Mouse (Mus musculus) hindbrain, postnatal 0 days (tissue): ENCODE results near the gene Rps6ka1. TPM values are rescaled to one million over a fixed set of nuclear protein-coding genes. Genes with fewer than 3 reads are reported as not detected.

Source experiments
- ATAC-seq: fragments of 200-750 bp; cut with Nextera tagmentation; 2 replicates; pipeline ENCODE4 v1.8.0; 2017; ENCODE audit warnings: mild to moderate bottlenecking, moderate TSS enrichment, moderate library complexity
- DNase-seq: peaks from one replicate; pipeline ENCODE4 v3.0.0-alpha.2; 2015; ENCODE audit warnings: low spot score
- H3K27ac ChIP-seq: fragments of 300-500 bp; sonication (generic); 2 replicates; pipeline ENCODE4 v1.5.1; 2014; ENCODE audit warnings: mild to moderate bottlenecking
- H3K27me3 ChIP-seq: fragments of 300-500 bp; sonication (generic); 2 replicates; pipeline ENCODE4 v1.6.1; 2014; ENCODE audit warnings: low read length, mixed read lengths; ENCODE audit not compliant: insufficient read depth
- H3K36me3 ChIP-seq: fragments of 300-500 bp; sonication (generic); 2 replicates; pipeline ENCODE4 v1.6.1; 2014; ENCODE audit warnings: low read length, mixed read lengths; ENCODE audit not compliant: insufficient read depth
- H3K4me1 ChIP-seq: fragments of 300-500 bp; sonication (generic); 2 replicates; pipeline ENCODE4 v1.6.1; 2014; ENCODE audit warnings: antibody characterized with exemption, low read length, mixed read lengths; ENCODE audit not compliant: insufficient read depth
- H3K4me2 ChIP-seq: fragments of 300-500 bp; sonication (generic); 2 replicates; pipeline ENCODE4 v1.6.1; 2014; ENCODE audit warnings: low read depth, mild to moderate bottlenecking, low read length, moderate library complexity, mixed read lengths
- H3K4me3 ChIP-seq: fragments of 300-500 bp; sonication (generic); 2 replicates; pipeline ENCODE4 v1.5.1; 2014; ENCODE audit warnings: low read length
- H3K9ac ChIP-seq: fragments of 300-500 bp; sonication (generic); replicated peaks from 2 replicates; pipeline ENCODE4 v1.6.1; 2014; ENCODE audit warnings: mild to moderate bottlenecking, low read length, moderate library complexity, mixed read lengths
- H3K9me3 ChIP-seq: fragments of 300-500 bp; sonication (generic); 2 replicates; pipeline ENCODE4 v1.6.1; 2016; ENCODE audit warnings: low read length, mixed read lengths
- CTCF ChIP-seq: IDR thresholded peaks from 2 replicates; pipeline ENCODE4 v1.5.1; 2016; ENCODE audit warnings: antibody characterized with exemption, control low read depth, low read depth
- WGBS: fragments of 180-500 bp; shearing (Covaris S2); extraction: QIAGEN DNeasy Blood & Tissue Kit; methylation state at CpG from one replicate; pipeline ENCODE4 v1.1.7; 2014; 5-methylcytosine and 5-hydroxymethylcytosine counted together
- polyA plus RNA-seq: library from polyadenylated mRNA; unstranded; fragments of >200 nt; fragmentation: Nextera tagmentation; extraction: Ambion mirVana; gene quantifications from 2 replicates; pipeline ENCODE4 v1.2.1, GENCODE M21; 2015
- total RNA-seq: library from RNA; depleted of rRNA; stranded (reverse); fragments of >200 nt; gene quantifications from 2 replicates; pipeline ENCODE4 v1.2.3, GENCODE M21; 2014; rRNA removed

Gene Rps6ka1
- total and polyA plus RNA-seq, 2 experiments from 2014 or later, result 22.6 to 31.1 TPM

DNA sequence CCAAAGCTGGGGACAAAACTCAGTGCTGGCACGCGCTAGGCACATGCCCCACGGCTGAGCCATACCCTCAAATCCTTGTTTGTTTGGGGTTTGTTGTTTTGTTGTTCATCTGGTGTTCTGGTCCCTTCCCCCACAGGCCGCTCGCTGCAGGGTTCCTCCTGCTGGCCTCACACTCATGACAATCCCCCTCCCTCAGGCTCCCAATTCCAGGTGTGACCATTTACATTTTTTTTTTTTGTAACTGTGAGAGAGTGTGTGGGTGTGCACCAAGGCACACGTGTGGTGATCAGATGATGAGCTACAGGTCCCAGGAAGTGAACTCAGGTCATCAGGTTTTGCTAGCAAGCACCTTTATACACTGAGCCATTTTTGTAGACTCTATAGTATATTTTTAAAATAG, 87.0 kb downstream of the Rps6ka1 start:
- H3K36me3 ChIP-seq, result no peaks in the 10 kb centered on the region
- H3K4me1 ChIP-seq, result no peaks in the 10 kb centered on the region
- no peak overlapping the region for H3K9ac ChIP-seq
- H3K27ac ChIP-seq, result no peak overlapping the region
- TF ChIP-seq CTCF, result no peak
- H3K4me2 ChIP-seq, result no peak overlapping the region
- 27% methylated on average over 6 of the region's 6 CpGs for WGBS
- H3K4me3 ChIP-seq, result no peak overlapping the region
- no peaks in the 10 kb centered on the region for H3K9me3 ChIP-seq
- no peak for DNase-seq
- ATAC-seq, result no peak
- H3K27me3 ChIP-seq, result no peaks in the 10 kb centered on the region

Other genes with a start within 250 kb of the Rps6ka1 start
- 17.4 and 22.6 TPM in 2 replicates for gene Zdhhc18, start 237.6 kb downstream of the Rps6ka1 start, total RNA-seq
- gene Zdhhc18, start 237.6 kb downstream of the Rps6ka1 start, polyA plus RNA-seq, result 8.2 and 10.2 TPM in 2 replicates
- gene Pigv, start 215.2 kb downstream of the Rps6ka1 start, total RNA-seq, result 11.3 and 13.4 TPM in 2 replicates
- 13.0 and 14.0 TPM in 2 replicates for gene Pigv, start 215.2 kb downstream of the Rps6ka1 start, polyA plus RNA-seq
- 54.1 and 59.1 TPM in 2 replicates for gene Arid1a, start 131.0 kb downstream of the Rps6ka1 start, total RNA-seq
- gene Arid1a, start 131.0 kb downstream of the Rps6ka1 start, polyA plus RNA-seq, result 17.6 and 17.7 TPM in 2 replicates
- gene Hmgn2, start 80.9 kb upstream of the Rps6ka1 start, total RNA-seq, result 195 and 225 TPM in 2 replicates
- 1,094 and 1,203 TPM in 2 replicates for gene Hmgn2, start 80.9 kb upstream of the Rps6ka1 start, polyA plus RNA-seq
- 43.1 and 49.5 TPM in 2 replicates for gene Dhdds, start 113.1 kb upstream of the Rps6ka1 start, total RNA-seq
- gene Dhdds, start 113.1 kb upstream of the Rps6ka1 start, polyA plus RNA-seq, result 41.5 and 41.8 TPM in 2 replicates
- gene Lin28a, start 131.0 kb upstream of the Rps6ka1 start, total RNA-seq, result not detected in 2 replicates
- gene Lin28a, start 131.0 kb upstream of the Rps6ka1 start, polyA plus RNA-seq, result 0.05 TPM in 1 of 2 replicates, not detected in the other
- gene Zfp683, start 166.0 kb upstream of the Rps6ka1 start, total RNA-seq, result not detected in 2 replicates
- not detected in 2 replicates for gene Zfp683, start 166.0 kb upstream of the Rps6ka1 start, polyA plus RNA-seq
- 1.7 and 2.8 TPM in 2 replicates for gene Crybg2, start 173.0 kb upstream of the Rps6ka1 start, total RNA-seq
- 5.9 and 6.7 TPM in 2 replicates for gene Crybg2, start 173.0 kb upstream of the Rps6ka1 start, polyA plus RNA-seq
- gene Cd52, start 207.3 kb upstream of the Rps6ka1 start, total RNA-seq, result not detected in 2 replicates
- gene Cd52, start 207.3 kb upstream of the Rps6ka1 start, polyA plus RNA-seq, result 2.7 TPM in 2 replicates
- 3.5 and 8.9 TPM in 2 replicates for gene Ubxn11, start 214.8 kb upstream of the Rps6ka1 start, total RNA-seq
- gene Ubxn11, start 214.8 kb upstream of the Rps6ka1 start, polyA plus RNA-seq, result 14.0 and 14.6 TPM in 2 replicates
- 220 and 259 TPM in 2 replicates for gene Sh3bgrl3, start 241.0 kb upstream of the Rps6ka1 start, total RNA-seq
- 553 and 564 TPM in 2 replicates for gene Sh3bgrl3, start 241.0 kb upstream of the Rps6ka1 start, polyA plus RNA-seq